Mouse (Mus musculus) T-helper 1 cell (primary cell): ENCODE measurements at regions not wholly inside any gene's neighbourhood (a gene's known extent, or its start where the extent isn't known, plus 50 kb on each side); places are given as distances from the start of the nearest gene placed in this dataset.
"Not testable (repeated sequence)": the region's sequence is repeated elsewhere in the genome, so short reads cannot be mapped to it uniquely, and the experiment has no call there.

Experiments used
- in situ Hi-C: fragments of 300-600 bp; cut with MboI, MseI; formaldehyde crosslinking; loops from one replicate; pipeline ENCODE4 v1.15.1; 2025; ENCODE audit warnings: high pct_unique_total_duplicates

DNA sequence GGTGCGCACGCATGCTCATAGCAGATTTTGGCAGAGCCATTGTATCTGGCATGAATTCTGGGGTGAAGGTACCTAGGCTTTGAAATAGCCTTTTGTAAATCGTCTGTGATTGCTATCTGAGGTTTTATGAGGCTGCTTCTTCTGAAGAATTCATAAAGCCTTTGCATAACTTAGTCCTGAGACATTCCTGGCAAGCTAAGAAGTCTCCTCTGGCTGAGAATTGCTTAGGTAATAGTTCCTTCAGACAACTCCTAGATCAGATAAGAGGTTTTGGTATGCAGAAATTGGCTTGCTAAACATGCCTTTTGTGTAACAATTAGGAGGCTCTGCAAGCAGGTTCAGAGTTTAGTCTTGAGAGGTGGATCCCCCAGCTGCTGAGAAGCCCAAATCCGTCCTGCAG, 82.7 kb downstream of the Pmp22 start:
- in situ Hi-C loops, result no loop called here

DNA sequence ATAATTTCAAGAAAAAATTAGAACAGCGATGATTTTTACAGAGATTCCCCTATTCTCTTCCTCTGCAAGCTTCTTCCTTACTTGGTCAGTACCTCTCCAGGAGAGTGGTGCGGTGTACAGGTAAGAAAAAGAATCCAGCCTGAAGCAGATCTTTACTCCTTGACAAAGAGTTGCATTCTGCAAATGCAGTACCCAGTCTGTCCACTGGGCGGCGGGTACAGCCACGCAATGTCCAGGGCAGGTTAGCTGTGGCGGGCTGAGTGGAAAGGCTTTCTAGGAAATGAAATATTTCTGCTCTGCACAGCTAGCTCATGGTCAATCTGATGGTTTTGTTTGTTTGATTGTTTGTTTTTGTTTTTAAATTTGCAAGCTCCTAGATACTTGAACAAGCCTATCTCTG, 84.3 kb downstream of the Pmp22 start:
- in situ Hi-C loops, result no loop called here

DNA sequence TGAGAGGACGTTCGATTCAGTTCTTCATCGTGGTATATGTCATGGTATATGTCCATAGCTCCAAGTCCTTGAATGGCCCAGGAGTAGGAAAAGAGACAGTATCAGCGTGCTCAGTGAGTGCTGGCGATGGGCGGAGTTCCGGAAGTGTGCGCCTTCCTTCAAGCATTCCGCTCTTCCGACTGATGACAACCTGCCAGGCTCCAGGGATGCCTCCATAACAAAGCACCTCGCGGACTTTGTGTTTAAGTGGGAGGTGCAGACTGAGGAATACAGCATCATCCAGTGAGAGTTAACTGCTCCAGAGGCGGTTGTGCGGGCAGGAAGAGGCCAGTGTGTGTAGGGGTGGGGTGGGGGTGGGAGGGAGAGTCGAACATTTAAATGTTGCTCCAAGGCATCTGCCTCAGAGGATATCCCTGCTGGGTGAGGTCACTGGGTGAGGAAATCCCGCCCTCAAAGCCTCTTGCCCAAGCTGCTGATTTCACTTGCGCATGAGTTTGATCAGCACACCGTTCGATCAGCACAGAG, 85.2 kb downstream of the Pmp22 start:
- in situ Hi-C loops, result no loop called here

DNA sequence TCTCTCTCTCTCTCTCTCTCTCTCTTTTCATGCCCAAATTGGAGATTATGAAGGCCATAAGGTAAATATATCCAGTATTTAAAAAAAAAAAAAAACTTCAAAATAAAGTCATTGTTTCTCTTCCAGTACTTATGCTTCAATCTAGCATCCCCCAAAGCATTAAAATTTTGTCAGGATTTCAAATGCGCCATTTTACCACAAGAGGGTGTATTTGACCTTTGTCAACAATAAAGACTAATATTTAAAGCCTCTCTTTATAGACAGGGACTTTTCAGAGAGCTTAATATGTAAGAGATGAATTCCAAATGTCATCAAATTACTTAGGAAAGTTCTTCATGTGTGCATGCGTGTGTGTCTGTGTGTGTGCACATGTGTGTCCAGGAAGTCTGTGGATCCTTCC, 87.2 kb downstream of the Pmp22 start:
- in situ Hi-C loops, result no loop called here

DNA sequence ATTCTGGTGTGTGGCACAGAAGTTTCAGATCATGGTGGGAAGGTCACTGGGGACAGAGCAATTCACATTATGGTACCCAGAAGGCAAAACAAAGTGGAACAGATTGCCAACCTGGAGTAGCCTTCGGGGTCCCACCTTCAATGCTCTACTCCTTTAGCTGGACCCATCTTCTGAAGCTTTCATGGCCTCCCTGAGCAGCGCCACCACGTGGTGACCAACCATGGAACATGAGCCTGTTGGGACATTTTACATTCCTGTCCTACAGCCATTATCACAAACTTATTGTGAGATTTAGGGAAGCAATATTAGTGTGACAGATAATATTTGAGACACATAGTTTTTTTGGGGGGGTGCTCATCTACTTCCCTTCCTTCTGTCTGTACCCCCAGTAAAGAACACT, 88.3 kb downstream of the Pmp22 start:
- in situ Hi-C loops, result no loop called here

DNA sequence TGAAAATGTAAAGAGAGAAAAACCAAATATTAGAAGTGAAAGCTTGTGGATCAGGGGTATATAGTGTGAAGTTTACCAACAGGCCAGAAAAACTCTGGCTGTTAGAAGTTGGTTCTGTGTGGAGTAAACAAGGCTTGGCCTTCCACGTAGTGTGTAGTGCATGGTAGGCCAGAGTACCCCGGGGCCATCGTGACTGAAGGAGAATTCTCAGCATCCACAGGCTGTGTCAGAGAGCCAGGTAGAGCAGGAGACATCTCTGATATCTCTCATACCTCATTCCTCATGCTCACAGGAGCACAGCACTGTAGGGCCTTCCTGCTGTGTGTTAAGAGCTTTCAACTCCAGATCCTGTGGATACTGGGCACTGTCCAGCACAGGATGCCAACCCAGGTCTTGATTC, 97.7 kb downstream of the Pmp22 start:
- in situ Hi-C loops, result no loop called here

DNA sequence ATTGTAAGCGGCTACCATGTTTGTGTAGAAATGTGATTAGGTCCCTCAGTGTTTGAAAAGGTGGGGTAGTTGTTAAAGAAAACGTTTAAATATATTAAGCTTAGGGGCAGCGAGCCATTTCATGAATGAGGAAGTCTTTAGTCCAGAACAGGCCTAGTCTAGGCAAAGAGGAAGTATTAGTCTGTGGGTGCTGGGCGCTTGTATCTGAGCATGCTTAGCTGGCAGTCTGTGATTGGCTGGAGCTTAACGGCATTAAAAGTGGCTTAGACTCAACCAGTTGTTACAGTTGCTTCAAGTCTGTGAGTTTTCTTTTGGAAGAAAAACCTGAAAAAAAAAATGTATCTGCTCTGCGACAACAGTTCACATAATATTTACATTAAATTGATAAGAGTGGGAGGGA, 102.0 kb downstream of the Pmp22 start:
- in situ Hi-C loops, result no loop called here

DNA sequence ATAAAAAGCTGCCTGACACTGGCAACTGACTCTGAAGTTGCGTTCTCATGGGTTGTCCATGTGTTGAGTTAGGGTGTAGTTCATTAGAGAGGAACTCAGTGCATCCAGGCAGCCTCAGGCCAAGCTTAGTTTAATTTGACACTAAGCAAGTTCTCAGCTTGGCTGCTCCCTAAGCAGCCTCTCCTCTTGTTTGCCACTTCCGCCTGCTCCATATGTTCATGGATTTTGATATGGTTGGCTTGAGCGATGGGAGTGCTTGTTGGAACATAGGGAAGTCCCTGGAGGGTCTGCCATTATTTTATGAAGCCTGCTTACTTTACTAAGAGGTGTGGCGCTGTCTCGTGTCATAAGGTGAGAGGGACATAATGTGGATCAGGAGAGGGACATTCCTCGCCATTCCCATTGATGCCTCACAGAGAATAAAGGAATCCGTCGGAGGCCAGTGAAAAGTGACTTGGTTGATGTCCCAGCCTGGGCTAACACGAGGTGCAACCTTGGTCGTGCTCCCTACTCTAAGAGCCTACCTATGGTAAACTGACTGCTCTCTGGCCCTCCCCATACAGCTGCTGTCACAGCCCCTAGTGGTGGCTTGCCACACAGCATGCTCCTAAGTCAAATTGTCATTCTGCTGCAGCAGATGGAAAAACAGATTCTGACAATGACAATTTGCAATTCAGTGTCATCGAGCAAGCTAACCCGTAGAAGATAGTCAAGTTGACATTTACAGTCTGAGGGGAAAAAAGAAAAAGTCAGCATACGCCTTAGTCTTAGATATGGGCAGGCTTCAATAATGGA, 104.6 kb downstream of the Pmp22 start:
- in situ Hi-C loops, result no loop called here

DNA sequence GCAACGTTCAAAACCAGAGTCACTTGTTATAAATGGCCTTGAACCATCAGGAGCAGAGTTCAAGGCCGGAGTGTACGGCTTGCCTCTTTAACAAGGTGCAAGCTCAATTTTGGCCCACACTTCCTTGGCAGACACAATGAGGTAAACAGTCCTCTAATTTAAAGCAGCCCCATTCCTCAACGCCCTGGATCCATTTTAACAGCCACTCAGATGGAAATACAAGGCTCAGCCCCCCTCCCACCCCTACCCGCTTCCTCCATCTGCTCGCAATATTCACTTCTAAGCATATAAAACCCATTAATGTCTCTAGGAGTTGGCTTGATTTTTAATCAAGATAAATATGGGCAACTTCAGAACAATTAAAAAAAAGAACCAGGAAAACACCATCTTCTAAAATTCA, 105.7 kb downstream of the Pmp22 start:
- in situ Hi-C loops, result no loop called here

DNA sequence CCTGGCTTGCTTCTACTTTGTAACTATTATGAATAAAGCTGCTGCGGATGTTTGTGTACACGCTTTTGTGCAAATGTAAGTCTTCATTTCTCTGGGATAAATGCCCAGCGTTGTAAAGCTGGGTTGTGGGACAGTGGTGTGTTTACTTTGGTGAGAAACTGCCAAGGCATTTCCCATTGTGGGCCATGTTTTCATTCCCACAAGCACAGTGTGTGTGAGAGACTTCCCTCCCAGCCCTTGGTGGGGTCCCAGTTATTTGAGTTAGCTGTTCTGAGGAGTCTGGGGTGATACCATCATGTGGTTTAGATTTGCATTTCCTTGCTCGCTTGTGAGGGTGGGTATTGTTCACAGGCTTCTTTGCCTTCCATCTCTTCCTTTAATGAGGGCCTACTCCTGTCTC, 109.9 kb downstream of the Pmp22 start:
- in situ Hi-C loops, result no loop called here

DNA sequence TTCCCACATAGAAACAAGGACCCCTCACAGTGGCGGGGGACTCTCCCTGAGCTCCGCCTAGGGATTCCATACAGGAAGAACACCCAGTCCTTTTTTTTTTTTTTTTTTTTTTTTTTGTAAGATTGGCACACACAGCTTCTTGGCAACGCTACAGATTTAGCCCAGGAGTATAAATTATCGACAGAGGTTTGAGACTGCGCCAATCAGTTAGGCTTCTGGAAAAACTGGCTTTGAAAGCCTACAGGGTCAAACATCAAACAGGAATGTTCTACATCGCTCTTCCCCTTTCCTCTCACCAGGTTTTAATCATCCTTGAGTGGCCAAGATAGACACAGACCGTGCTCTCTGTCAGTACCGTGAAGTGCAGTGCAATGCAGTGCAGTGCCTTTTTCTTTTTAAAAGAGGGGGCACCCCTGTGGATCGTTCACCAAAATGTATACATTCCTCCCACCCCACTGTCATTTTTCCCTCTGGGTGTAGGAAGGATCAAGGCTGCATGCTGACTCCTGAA, 115.2 kb downstream of the Pmp22 start:
- in situ Hi-C loops, result no loop called here

DNA sequence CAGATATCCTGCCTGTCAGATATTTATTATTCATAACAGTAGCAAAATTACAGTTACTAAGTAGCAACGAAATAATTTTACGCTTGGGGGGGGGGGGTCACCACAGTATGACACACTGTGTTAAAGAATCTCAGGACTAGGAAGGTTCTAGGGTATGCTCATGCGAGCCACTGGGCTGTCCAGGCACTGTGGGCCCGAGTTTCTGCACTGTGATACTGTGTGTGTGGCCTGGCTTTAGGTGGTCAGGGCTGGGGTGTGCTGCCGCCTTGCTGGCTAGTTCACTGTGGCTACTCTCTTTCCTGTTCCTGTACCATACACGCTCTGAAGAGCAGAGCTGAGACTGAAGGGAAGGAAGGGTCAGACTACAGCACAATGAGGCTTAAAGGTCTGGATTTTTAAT, 116.3 kb downstream of the Pmp22 start:
- in situ Hi-C loops, result no loop called here

DNA sequence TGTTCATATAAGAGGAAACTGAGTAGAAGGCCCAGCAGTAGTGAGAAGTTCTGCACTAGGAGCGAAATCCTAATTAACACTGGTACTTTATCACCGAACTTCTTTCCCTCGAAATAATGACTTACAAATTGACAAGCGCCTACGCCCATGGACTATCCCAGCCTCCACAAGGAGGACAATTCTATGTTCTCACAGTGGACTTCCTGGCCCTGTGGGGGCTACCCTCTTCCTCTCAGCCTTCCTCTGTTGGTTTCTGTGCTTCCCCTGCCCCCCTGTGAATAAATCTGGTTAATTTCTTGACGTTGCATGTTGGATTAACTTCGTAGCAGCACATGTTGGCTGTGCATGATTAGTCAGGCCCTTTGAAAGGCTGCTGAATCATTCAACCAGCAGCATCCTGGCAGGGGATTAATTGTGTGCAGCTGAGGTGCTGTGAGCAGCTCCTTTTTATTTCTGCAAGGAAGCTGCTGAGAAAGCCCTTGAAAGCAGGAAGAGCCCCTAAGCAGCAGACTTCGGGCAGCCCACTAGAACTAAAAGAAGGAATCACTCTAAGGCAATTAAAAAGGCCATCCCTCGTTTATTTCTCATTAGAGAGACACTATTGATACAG, 117.4 kb downstream of the Pmp22 start:
- in situ Hi-C loops, result no loop called here

DNA sequence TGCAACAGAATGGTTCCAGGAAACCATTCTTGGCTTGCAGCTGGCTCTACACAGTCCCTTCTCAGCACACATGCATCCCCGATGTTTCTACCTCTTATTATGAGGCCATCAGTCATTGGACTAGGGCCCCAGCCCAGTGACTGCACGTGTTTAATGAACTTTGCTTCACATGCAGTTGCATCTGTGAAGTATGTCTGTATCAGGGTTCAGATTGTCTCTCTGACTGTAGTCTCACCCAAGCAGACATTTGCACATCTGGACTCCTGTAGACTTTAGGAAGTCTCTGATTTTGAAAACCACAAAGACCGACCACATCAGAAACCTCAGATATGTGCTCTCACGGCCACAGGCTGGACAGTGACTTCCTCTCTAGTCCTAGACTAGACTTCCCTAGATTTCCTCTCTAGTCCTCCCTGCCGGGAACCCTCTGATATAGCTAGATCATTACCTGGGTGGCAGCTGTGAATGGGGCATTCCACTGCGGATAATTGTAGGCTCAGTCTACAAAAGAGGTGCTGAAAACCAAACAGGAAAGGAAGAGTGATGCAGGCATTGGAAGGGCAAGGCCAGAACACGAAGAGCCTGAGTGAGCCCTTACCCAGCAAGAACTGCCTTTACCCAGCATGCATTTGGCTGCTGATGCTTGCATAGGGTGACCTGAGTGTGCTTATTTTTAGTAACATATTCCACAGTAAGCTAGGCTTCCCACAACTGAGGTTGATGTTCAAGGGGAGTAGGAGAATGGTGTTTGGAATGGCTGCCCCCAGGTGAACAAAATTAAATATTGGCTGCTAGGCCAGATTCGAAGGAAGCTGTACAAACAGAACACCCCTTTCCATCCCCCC, 123.5 kb downstream of the Pmp22 start:
- in situ Hi-C loops, result no loop called here

DNA sequence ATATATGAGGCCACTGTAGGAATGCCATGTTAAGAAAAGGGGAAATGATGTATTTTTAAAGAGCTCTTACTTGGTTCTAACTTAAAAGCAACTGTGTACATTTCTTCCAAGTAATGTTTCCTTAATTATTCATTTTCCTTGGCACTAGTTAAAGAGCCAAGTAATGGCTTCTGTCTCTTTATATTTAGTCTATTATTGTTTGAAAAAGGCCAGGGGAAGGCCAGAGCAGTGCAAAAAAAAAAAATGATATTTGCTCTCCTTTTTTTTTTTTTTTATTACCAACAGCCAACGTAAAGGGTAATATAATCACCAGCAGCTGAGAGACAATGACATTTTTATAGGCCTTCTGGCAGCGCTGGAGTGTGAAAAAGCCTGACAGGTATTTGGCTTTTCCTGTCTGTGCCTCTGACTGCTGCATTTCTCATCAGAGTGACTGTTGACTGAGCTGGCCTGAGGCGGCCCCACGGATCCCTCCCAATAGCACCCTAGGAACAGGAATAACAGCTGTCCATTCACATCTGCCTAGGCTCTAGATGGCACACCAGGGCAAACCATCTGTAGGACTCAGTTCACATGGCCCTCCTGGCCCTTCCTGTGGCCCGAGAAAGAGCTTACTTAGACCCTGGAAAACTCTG, 124.3 kb downstream of the Pmp22 start:
- in situ Hi-C loops, result no loop called here

DNA sequence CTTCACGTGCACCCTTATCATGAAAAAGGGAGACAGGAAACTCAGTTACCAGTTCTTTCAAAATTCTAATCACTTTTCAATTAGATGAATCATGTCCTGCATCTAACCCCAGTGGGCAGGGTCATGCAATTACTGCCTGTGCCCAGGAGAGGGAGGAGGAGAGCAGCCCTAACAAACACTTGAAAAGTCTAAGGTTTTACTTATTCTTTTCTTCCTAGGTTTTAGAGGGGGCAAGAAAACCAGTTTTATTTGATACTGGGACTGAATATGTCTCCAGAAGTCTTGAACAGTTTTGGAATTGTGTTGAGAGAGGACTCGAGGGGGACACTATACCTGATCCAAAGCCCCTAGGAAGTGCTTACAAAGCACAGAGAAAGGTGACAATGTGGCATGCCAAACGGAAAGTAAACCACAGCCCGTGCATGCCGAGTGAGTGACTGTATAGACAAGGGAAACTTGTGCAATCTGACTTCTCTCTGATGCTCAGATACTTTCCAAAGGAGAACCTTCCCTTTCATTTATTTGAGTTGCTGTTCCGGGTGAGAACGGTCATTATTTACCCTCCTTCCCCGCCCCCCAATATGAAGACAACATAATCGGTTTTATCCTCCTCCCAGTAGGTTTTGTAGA, 135.8 kb downstream of the Pmp22 start:
- in situ Hi-C loops, result no loop called here

DNA sequence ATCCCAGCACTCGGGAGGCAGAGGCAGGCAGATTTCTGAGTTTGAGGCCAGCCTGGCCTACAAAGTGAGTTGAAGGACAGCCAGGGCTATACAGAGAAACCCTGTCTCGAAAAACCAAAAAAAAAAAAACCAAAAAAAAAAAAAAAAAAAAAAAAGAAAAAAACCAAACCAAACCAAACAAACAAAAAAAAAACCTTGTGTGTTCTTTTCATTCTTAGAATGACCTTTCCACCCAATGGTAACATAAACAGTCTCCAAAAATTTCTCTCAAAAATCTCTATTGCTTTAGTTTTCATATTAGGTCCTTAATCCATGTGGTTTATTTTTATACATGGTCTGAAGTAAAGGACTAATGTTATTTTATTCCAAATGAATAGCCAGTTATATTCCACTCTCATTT, 137.5 kb downstream of the Pmp22 start:
- in situ Hi-C loops, result not testable (repeated sequence)

DNA sequence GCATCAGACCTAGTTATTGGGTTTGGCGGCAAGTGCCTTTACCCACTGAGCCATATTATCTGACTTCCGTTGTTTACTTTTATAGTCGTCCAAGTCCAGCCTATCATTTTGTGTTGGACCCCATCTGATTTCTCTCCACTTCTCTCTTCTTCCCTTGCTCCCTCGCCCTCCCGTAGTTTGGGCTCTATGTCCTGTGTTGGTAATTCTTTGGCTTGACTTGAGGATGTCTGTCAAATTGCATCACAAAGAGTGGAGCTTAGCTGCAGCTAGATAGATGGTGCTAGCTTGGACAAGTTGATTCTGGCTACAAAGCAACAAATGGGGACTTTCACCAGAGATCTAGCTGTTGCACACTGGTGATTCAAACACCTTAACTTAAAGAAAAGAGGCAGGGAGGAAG, 147.9 kb downstream of the Pmp22 start:
- in situ Hi-C loops, result no loop called here

DNA sequence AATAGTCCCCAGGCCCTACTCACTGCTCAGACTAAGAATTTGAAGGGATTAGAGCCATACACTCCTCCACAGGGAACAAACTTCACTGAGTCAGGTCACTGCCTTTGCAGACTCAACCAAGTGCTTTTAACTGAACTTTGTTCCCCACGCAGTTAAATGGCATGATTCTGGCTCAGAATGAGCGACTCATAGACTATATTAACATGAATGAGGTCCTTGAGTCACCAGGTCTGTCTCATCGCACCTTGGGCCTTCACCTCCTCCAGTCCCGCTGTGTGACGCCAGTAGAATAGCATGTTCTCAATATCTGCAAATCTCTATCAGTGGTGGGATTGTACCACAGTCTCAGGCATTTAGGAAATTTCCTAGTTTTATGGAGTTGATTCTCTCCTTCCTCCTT, 153.1 kb downstream of the Pmp22 start:
- in situ Hi-C loops, result loop anchor here (5.0 kb wide), 1 partner anchor 915 kb away; no protein-coding TSS in a partner anchor

DNA sequence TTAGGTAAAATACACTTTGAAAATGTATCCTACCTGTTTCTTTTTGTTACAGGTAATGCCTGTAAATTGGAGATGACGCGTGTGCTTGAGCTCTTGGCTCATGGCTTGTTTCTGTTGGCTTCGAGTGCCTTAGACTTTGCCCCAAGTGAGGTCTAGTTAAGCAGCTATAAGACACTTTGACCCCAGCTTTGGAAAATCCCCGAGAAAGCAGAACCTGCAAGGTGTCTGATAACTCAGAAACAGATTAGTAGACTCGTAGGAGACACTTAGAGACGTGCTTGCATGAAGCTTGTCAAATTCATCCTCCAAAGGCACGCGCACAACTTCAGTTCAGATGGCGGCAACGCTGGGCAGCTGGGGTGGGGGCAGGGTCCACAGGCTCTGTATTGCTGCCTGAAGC, 153.8 kb downstream of the Pmp22 start:
- in situ Hi-C loops, result loop anchor here (5.0 kb wide), 1 partner anchor 915 kb away; no protein-coding TSS in a partner anchor

DNA sequence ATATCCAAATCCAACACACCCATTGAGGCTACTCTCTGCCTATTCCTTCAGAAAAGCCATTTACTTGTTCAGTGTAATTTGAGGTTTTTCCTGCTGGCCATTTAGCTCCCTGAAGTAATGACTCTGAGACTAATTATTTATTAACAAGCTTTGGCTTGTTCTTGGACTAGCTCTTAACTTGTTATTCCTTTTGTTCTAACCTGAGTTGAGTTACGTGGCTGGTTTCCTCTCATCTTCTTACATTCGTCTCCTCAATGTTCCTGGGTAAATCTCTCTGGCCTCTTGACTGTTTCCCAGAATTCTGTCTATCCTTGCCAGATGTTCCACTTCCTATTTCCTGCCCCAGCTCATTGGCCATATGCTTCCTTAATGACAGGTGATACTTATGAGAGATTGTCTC, 157.2 kb downstream of the Pmp22 start:
- in situ Hi-C loops, result no loop called here
